Mouse (Mus musculus) lung, adult 18-20 months (tissue): ENCODE measurements at regions not wholly inside any gene's neighbourhood (a gene's known extent, or its start where the extent isn't known, plus 50 kb on each side); places are given as distances from the start of the nearest gene placed in this dataset.

ENCODE experiments used
- DNase-seq, 2 experiments: peaks; one replicate each; pipeline ENCODE4 v3.0.0; 2022; ENCODE audit warnings: mixed read lengths in 2 of 2

DNA sequence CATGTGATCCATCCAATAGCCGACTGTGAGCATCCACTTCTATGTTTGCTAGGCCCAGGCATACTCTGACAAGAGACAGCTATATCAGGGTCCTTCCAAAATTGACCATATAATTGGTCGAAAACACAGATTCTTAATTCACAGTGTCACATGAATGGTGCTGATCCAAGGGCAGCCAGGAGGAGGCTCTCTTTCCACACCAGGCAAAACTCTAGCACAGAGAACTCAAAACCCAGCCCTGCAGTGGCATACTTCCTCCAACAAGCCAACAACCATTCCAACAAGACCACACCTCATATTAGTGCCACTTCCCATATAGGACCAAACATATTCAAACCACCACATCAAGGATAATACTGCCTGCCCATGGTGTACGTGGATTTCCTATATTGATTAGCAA is 68.1 kb upstream of the Tas2r118 start:
- peak in 1 of 2 experiments; percentile 6 for DNase-seq

DNA sequence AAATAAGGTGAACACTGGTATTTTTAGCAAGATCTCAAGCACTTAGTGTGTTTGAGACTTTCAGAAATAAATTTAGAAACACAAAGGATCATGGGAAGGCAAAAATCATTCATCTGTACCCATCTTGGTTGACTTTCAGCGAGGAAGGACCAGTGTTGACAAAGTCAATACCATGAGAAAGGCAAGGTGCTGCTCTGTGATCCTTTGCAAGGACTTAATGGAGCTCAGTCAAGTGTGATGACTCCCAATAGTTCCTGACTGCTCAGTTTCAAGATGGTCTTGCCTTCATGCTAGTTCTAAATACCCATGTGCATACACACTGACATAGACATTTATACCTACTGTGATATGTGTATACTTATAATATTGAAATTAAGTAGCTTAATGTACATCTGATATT is 56.5 kb upstream of the Tas2r118 start:
- no peak for DNase-seq

- no peak for DNase-seq
Observed at GRCm38 (mm10) chr6:24025721-24026120, 55.9 kb upstream of the Tas2r118 start.
